Mouse (Mus musculus) liver, embryonic 12.5 days (tissue): ENCODE measurements around the gene Usp27x. TPM values are rescaled to one million over a fixed set of nuclear protein-coding genes. Genes with fewer than 3 reads are reported as not detected.

Source experiments
- polyA plus RNA-seq: library from polyadenylated mRNA; unstranded; fragments of >200 nt; fragmentation: Nextera tagmentation; extraction: Ambion mirVana; gene quantifications from 2 replicates; pipeline ENCODE4 v1.2.1, GENCODE M21; 2016

The Usp27x gene
- polyA plus RNA-seq, 1 experiment from 2014 or later: 0.30 TPM

Other genes with a start within 250 kb of the Usp27x start
- gene Clcn5, start 56.5 kb downstream of the Usp27x start, polyA plus RNA-seq: 5.3 and 5.9 TPM in 2 replicates
- 0.14 TPM in 1 of 2 replicates, not detected in the other for gene Foxp3, start 197.8 kb upstream of the Usp27x start, polyA plus RNA-seq
- 0.93 and 1.0 TPM in 2 replicates for gene Ppp1r3f, start 198.5 kb upstream of the Usp27x start, polyA plus RNA-seq
- gene Ccdc22, start 229.7 kb upstream of the Usp27x start, polyA plus RNA-seq: 26.1 and 26.2 TPM in 2 replicates
- gene Cacna1f, start 231.3 kb upstream of the Usp27x start, polyA plus RNA-seq: 0.04 TPM in 2 replicates